ENCODE assay signal across 8 mouse cellular contexts in the genomic region with DNA sequence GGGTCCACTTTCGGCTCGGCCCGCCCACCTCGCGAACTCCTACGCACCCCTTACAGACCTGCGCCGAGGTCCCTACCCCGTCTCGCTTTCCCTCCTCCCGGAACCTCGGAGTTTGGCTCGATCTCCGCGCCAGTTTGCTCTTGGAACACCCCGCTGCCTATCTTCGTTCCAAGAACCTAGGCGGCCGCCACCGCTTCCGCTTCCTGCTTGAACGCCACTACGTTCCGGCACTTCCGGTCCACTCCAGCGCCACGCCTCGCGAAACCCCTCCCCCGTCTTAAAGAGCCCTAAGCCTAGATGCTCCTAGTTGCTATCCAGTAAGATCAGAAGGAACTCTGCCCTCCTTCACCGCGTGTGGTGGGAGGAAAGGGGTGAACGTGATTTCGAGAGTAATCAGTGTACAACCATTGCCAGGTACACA. TPM values are rescaled to one million over a fixed set of nuclear protein-coding genes. Genes with fewer than 3 reads are reported as not detected.
A peak's percentile ranks its signal among the peaks of the same experiment; 100 is the strongest.
DNase-seq lines count a peak whose midpoint lies in the region; ATAC-seq and TF ChIP-seq lines count a peak whose summit lies in the region.

2310011J03Rik (minus strand) TSS at position 198 of the 421 bp plus-strand sequence.

- H3K4me2 ChIP-seq in embryonic facial prominence, embryonic 14.5 days (ENCODE audit: low read depth, low read length), result peak within 1 kb of the TSS; percentile 71
- H3K4me2 ChIP-seq in limb, embryonic 14.5 days (replicated peaks; ENCODE audit: low read depth, low read length, severe bottlenecking), result peak within 1 kb of the TSS; percentile 64
- peak within 1 kb of the TSS; percentile 93 for H3K4me2 ChIP-seq in midbrain, postnatal 0 days (ENCODE audit: low read depth, low read length, poor library complexity, severe bottlenecking)

- DNase-seq in 3134 (ENCODE audit: extremely low read depth, insufficient read length, low spot score), result peak; percentile 94
- peak; percentile 65 to 82 for DNase-seq in adrenal gland, postnatal 4 days (ENCODE audit: low spot score in 2 of 2)
- DNase-seq in embryonic facial prominence, embryonic 14.5 days (ENCODE audit: low spot score), result peak; percentile 96
- peak; percentile 96 for DNase-seq in heart, adult 8-10 months (ENCODE audit: low spot score)
- DNase-seq in kidney, adult 9 months, result peak; percentile 96
- peak; percentile 92 for DNase-seq in limb, embryonic 14.5 days (ENCODE audit: low spot score)
- peak; percentile 93 for DNase-seq in midbrain, postnatal 0 days (ENCODE audit: low spot score)
- peak; percentile 79 to 84 for DNase-seq in spleen, postnatal 14 days (ENCODE audit: low spot score in 2 of 2)

- H3K4me1 ChIP-seq in embryonic facial prominence, embryonic 14.5 days (ENCODE audit: control insufficient read depth, insufficient read depth, low read length), result peaks cover 8% of the 10 kb centered on the region
- peaks cover 10% of the 10 kb centered on the region; the same call in 1 of the 2 replicates for H3K4me1 ChIP-seq in limb, embryonic 14.5 days (ENCODE audit: control insufficient read depth, insufficient read depth, low read length)
- peaks cover 7% of the 10 kb centered on the region for H3K4me1 ChIP-seq in midbrain, postnatal 0 days (ENCODE audit: insufficient read depth, low read length)

- H3K9ac ChIP-seq in embryonic facial prominence, embryonic 14.5 days (ENCODE audit: low read depth, low read length), result peak within 1 kb of the TSS; percentile 76
- H3K9ac ChIP-seq in limb, embryonic 14.5 days (ENCODE audit: low read depth, low read length, severe bottlenecking), result peak within 1 kb of the TSS; percentile 71
- H3K9ac ChIP-seq in midbrain, postnatal 0 days (replicated peaks; ENCODE audit: low read length, poor library complexity, severe bottlenecking), result peak within 1 kb of the TSS; percentile 75

- peaks cover 10% of the 10 kb centered on the region; the same call in 1 of the 2 replicates for H3K36me3 ChIP-seq in embryonic facial prominence, embryonic 14.5 days (ENCODE audit: control insufficient read depth, insufficient read depth, low read length)
- H3K36me3 ChIP-seq in limb, embryonic 14.5 days (ENCODE audit: control insufficient read depth, insufficient read depth, low read length), result peaks cover 17% of the 10 kb centered on the region; the same call in 1 of the 2 replicates
- peaks cover 23% of the 10 kb centered on the region for H3K36me3 ChIP-seq in midbrain, postnatal 0 days (ENCODE audit: insufficient read depth, low read length)

- TF ChIP-seq POLR2A in limb, embryonic 14.5 days (IDR thresholded peaks at IDR 0.05; ENCODE audit: borderline replicate concordance, extremely low read depth, insufficient read depth, insufficient read length), result no peak; the same call in 1 of the 2 replicates

- H3K27ac ChIP-seq in embryonic facial prominence, embryonic 14.5 days (replicated peaks; ENCODE audit: low read depth, low read length), result peak within 1 kb of the TSS; percentile 80
- H3K27ac ChIP-seq in limb, embryonic 14.5 days (replicated peaks; ENCODE audit: low read depth, low read length), result peak within 1 kb of the TSS; percentile 58
- H3K27ac ChIP-seq in midbrain, postnatal 0 days (ENCODE audit: low read depth, low read length), result peak within 1 kb of the TSS; percentile 62

- H3K4me3 ChIP-seq in embryonic facial prominence, embryonic 14.5 days (ENCODE audit: low read depth, low read length), result peak within 1 kb of the TSS; percentile 78
- peak within 1 kb of the TSS; percentile 78 for H3K4me3 ChIP-seq in limb, embryonic 14.5 days (replicated peaks; ENCODE audit: low read length)
- peak within 1 kb of the TSS; percentile 55 for H3K4me3 ChIP-seq in midbrain, postnatal 0 days (ENCODE audit: low read depth, low read length)

- ATAC-seq in embryonic facial prominence, embryonic 14.5 days (ENCODE audit: low read depth), result peak; percentile 67
- peak; percentile 79 for ATAC-seq in limb, embryonic 14.5 days (ENCODE audit: low FRiP score, low read depth)
- peak; percentile 44 for ATAC-seq in midbrain, postnatal 0 days (ENCODE audit: low FRiP score)

- peaks cover 20% of the 10 kb centered on the region for H3K27me3 ChIP-seq in embryonic facial prominence, embryonic 14.5 days (replicated peaks; ENCODE audit: control insufficient read depth, insufficient read depth, low read length)
- H3K27me3 ChIP-seq in limb, embryonic 14.5 days (ENCODE audit: control insufficient read depth, insufficient read depth, low read length), result peaks cover 17% of the 10 kb centered on the region
- H3K27me3 ChIP-seq in midbrain, postnatal 0 days (ENCODE audit: insufficient read depth, low read length), result no peaks in the 10 kb centered on the region

- no peak for TF ChIP-seq CTCF in midbrain, postnatal 0 days (IDR thresholded peaks at IDR 0.05)

- under 1% methylated on average over 25 of the region's 34 CpGs for WGBS in embryonic facial prominence, embryonic 14.5 days
- WGBS in limb, embryonic 14.5 days, result under 1% methylated on average over 34 of the region's 34 CpGs
- WGBS in midbrain, postnatal 0 days, result under 1% methylated on average over 34 of the region's 34 CpGs

- no peaks in the 10 kb centered on the region for H3K9me3 ChIP-seq in embryonic facial prominence, embryonic 14.5 days (ENCODE audit: control insufficient read depth, low read length)
- H3K9me3 ChIP-seq in limb, embryonic 14.5 days (ENCODE audit: control insufficient read depth, low read length), result no peaks in the 10 kb centered on the region
- H3K9me3 ChIP-seq in midbrain, postnatal 0 days (ENCODE audit: low read length), result no peaks in the 10 kb centered on the region

RNA-seq across cellular contexts. Expression of gene 2310011J03Rik, which starts in this region (rescaled TPM):
- 10 to 100 TPM; 30.8 to 31.2 TPM for total RNA-seq in adrenal gland, postnatal 4 days (2021)
- polyA plus RNA-seq in embryonic facial prominence, embryonic 14.5 days (2014; fragmentation: Nextera tagmentation; extraction: Ambion mirVana), result 38.5 and 46.3 TPM in 2 replicates
- total RNA-seq in heart, adult 8-10 months (2022), result 10 to 100 TPM; 14.3 to 19.8 (median 16.3) TPM
- polyA plus RNA-seq in limb, embryonic 14.5 days (2012; rRNA removed), result 45.1 and 46.7 TPM in 2 replicates
- 45.1 and 46.1 TPM in 2 replicates for polyA plus RNA-seq in limb, embryonic 14.5 days (2014; fragmentation: Nextera tagmentation; extraction: Ambion mirVana)
- total RNA-seq in midbrain, postnatal 0 days (2014; rRNA removed), result 15.6 and 23.1 TPM in 2 replicates
- polyA plus RNA-seq in midbrain, postnatal 0 days (2015; fragmentation: Nextera tagmentation; extraction: Ambion mirVana), result 26.5 and 29.6 TPM in 2 replicates

Comparison
In these comparisons a context has a peak if more than half of its experiments do, and no peak if none do; other contexts are left out.
1. Peak in every context shown above with its lines: DNase-seq, ATAC-seq, H3K4me3 ChIP-seq and H3K27ac ChIP-seq.